Mouse (Mus musculus): Measurements from ENCODE around the gene Plcb1.

Plcb1 gene

DNA sequence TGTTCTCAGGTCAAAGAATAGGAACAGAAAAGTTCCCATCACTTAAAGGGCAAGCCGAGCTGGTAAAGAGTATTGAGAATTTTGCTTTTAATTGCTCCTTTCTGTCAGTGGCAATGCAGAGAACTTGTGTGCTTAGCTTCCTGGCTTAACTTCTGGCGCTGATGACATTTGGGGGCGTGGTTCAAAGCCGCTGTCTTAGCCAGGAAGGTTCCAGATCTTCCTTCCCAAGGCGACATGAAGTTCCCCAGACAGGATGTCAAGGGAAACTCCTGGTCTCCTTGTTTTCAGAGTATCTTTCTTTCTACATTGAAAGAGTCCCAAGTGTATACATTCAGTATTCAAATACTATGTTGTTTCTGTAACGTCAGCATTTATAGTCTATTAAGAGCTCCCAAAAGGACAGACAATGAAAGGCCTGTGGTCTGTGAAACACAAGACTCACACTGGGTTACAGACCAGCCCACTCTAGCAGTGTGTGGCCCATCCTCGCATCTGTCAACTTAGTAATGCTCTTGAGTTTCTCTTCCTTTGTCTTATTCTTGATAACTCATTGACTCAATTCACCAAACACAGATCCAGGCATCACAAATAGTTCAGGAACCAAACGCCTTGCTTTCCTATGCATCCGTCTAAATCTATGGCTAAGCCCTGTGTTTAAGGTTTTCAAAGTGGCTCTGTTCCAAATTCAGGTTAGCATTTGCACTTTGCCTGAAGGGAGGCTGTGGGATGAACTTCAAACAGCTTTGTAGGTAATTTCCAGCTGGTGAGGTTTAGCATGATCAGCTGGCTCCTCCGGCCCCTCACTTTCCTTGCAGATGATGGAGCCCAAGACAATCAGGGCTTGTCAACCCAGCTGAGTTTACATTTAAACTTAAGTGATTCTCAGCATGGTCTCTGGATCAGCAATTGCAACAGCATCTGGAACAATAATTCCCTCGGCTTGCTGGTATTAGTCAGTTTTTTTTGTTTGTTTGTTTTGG is 418.6 kb downstream of the Plcb1 start:
- DNase-seq (ENCODE audit: low read depth) = no peak

DNA sequence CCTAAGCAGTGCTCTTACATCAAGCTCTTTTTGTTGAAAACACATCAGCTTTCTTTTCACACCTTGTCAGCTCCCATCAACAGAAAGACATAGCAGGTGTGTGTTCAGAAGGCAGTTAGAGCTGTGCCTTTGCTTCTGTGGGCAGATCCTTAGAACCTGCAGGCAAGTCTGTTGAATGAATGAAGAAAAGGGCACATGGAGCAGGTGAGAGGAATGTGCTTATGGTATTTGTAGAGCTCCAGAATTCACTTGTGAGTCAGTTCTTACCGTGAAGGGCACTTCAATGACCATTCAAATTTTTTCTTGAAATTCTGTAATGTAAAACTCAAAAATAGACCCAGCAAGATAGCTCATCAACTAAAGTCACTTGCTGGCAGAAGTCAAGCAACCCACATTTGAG is 423.0 kb downstream of the Plcb1 start:
- DNase-seq (ENCODE audit: low read depth) = no peak

DNA sequence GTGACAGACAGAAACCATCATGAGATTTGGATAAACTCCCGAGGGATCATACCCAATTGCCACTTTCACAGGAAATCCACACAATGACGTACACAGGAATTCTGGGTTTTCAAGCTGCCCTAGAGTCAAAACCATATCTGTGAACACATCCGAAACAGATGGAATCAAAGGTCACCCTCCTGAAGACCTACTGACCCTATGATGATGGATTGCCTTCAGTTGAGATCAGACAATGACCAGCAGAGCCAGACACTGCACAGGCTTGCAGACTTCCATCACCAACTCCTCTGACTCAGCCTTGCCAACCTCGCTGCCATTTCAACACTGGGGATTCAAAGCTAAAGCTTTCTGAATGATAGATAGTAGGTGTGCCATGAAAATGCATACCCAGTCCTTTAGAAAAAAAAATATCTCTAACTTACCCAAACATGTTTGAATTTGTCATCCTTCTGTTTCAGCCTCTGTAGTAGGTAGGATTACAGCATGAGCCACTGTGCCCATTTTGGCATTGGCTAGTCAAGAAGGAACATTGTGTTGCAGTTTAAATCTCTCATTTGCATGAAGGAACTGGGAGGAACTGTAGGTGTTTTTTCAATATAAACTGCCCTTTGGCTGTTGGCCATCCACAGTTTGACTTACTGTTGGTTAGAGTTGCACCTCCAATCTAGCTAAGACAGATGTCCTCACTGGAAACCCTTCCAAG is 429.0 kb downstream of the Plcb1 start:
- no peak for DNase-seq (ENCODE audit: low read depth)

DNA sequence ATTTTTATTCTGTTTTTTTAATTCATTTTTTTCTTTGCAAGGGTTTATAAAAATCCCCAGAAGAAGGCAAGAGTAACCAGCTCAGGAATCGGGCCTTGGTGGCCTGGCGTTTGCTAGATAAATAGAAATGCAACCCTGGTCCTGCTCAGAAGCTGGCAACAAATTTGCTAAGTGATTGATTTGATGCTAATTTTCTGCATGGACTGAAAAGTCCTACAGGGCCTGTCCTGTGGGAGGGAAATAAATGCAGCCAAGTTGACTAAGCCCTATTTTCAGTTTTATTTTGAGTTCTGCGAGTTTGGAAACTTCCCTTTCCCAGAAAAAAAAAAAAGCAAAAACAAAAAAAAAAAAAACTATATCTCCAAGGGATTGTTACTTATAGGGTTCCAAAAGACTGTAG is 433.5 kb downstream of the Plcb1 start:
- no peak for DNase-seq (ENCODE audit: low read depth)

DNA sequence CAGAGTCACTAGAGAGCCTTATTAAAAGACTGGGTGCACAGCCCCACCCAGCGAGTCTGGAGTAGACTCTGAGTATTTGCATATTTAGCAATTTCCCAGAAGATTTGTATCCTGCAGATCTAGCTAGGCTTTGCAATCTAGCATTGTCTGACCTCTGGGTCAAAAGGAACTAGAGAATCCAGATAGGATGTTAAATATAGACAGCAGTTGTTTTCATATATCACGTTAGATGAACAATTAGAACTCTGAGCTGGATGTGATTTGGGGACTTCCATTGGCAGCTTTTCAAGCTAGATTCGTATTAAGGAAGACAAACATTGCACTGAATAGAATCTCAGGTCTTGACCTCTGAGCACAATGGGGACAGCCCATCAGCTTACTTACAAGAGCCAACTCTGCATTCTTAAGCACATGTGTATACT is 439.7 kb downstream of the Plcb1 start:
- no peak for DNase-seq (ENCODE audit: low read depth)

DNA sequence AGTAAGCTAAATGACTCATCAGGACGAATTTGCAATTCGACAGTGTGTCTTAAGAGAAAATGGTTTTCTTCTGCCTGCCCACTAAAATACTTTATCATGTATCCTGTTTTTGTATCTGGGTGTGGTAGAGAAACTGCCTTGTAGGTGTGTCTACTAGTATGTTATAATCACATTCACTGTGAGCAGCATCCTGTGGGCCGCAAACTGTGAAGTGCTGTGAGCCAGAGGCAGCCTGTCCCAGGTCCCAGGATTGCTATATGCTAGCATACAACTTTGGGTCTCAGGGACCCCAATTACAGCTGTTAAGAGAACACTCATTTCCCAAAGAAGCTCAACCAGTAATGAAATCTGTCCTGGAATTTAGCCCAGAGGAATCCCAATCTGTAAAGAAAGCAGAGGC is 444.4 kb downstream of the Plcb1 start:
- DNase-seq (ENCODE audit: low read depth) = no peak

DNA sequence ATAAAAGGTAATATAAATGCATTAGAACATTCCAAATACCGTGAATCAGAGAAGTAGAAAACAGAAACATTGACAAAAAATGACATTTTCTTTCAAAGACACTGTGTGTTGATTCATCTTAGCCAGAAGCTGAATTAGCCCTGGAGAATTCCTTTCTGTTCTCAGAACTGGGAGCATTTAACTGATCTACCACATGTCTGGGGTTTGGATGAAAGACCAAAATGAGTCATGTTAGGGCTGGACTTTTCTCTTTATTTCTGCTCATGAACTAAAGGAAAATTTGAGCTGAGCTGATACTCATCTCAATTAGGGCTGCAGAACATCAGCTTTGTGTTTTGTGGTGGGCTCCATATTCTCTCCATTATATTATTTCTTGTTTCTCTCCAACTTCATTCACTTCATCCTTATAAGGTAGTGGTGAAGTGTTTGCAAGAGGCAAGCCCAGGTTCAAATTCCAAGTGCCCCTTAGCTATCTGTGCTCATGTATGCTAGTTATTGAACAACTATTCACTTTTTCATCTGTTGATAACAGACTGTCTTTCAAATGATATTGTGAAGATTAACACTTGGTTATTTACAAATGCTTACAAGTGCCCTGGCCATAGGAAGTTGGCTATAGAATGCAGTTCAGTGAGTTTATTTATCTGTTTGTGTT is 456.9 kb downstream of the Plcb1 start:
- no peak for DNase-seq (ENCODE audit: low read depth)

DNA sequence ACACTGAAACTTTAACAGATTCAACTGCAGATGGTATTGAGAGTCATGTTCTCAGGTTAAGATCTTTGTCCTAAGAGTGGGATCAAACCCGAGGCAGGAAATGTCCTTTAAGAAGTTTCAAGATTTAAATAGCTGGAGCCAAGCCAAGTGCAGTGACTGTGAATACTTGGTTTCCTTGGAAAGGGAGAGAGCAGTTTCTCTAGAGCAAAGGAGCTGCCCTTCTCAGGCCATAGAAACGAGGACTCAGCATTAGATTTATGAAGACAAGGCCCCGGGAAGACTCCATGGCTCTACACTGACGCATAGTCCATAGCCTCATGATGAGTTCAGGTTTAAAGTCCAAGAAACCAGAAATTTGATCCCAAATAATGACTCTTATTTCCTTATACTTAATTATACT is 457.9 kb downstream of the Plcb1 start:
- DNase-seq (ENCODE audit: low read depth) = no peak

DNA sequence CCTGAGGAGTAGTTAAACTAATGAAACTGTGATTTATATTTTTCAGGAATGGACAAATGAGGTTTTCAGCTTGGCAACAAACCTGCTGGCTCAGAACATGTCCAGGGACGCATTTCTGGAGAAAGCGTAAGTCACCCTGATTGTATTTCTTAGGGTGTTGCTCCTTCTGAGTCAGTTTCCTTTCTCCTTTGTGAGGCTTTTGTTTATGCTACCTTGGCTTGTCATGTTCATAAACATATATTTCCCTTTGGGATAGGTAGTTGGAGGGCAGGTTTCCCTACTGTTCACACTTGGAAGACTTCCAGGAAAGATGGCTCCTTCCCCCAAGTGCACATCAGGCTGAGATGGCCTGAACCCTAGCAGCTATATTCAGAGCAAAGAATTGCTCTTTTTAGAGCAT is 464.1 kb downstream of the Plcb1 start:
- DNase-seq (ENCODE audit: low read depth) = no peak

DNA sequence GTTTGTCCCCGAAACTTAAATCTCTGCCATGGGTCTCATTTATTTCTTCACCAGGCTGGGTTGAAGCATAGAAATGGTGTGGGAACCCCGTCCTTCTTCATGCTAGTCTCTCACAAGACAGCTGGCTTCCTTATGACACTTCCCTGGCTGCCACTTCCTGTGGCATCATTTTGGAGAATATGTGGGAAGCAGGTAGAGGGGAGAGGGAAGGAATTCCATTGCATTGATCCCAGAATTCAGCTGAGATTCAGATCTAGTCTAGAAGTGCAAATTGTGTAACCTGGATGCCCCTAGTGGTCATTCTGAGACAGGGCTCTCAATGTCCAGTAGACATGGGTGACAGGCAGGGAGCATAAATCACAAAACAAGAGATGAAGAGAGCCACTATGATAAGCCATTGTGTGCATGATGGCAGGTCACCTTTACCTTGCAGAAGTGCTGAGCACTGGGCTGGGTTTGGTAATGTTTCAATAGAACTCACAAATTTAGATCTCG is 466.0 kb downstream of the Plcb1 start:
- DNase-seq (ENCODE audit: low read depth) = no peak

DNA sequence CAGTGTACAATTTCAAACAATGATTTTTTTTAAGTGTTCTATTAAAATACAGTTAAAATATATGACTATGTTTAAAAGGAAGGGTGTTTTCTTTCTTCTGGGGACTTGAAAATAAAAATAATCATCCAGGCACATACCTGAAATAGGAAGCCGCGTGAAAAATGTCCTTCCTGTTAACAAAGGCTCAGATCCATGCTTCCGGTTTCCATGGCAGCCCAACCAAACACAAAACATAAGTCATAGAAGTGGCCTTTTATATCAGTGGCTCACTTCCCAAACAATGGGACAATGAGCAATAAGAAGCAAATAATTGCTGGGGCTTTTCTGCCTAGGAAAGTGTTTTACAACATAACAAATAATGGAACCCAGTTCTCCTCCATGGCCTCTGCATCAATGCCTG is 473.3 kb downstream of the Plcb1 start:
- DNase-seq (ENCODE audit: low read depth) = no peak

DNA sequence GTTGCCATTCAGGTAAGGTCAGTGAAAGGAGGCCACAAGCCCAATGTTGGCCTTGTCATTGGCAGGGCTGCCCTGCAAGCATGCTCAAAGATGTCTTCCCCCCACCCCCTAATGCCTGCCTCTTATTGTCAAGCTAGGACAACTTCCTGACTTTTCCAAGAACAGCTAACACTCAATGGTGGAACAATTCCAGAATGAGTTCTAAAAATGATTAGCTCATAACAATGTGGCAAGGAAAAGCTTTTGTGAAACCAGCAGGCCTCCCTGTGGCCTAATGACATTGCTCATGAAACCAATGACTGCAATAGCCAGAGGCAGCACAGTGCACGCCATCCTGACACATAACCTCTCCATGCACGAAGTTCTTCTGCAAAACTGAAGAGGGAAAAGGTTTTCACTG is 478.1 kb downstream of the Plcb1 start:
- DNase-seq (ENCODE audit: low read depth) = no peak

DNA sequence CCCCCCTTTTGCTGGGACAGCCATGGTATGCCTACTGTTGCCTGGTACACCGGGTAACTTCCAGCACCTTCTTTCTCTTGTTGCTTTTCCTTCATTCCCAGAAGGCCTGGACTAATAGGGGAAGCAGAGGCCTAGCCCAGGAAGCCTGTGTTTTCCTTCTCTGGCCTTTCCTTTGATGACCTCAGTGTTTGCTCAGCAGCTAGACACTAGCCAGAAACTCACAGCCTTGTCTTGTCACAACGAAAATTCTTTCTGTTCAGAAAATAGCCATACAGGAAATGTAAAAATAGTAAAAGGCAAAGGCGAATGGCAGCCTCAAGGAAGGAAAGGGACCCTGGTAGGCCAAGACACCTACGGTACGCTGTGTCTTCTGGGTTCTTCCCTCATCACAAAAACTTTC is 489.1 kb downstream of the Plcb1 start:
- no peak for DNase-seq (ENCODE audit: low read depth)

DNA sequence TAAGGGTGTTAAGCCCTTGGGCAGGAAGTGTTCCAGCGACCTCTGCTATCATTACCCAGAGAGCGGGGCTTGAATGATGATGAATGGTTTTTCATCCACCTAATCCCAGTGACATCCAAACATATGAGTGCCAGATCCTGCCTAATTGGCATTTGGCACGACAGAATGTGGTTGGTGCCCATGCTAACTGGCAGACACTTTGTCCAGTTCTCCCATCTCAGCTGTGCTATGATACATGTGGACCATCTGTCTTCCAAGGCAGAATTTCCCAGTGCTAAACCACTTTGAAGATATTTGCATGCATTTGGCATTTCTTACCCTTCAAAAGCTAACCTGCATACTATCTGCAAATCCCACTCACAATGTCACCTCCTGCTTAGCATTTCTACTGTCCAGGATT is 492.6 kb downstream of the Plcb1 start:
- no peak for DNase-seq (ENCODE audit: low read depth)

DNA sequence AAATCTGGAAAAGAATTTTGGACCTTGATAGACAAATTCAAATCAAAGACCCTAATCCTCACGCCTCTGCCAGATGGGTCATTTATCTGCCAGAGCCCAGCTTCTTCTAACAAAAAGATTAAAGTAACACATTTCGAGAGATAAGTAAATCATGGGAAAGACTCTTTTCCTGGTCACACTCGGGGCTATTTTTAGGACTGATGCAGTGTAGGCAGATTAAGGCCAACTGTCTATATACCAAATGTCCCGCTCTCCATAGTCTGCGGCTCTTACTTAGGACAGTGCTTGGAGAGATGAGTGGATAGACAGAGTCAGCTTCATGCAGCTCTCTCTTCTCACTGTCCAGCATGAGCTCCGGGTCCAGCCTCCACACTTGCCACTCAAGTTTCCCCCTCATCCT is 493.2 kb downstream of the Plcb1 start:
- DNase-seq (ENCODE audit: low read depth) = no peak

DNA sequence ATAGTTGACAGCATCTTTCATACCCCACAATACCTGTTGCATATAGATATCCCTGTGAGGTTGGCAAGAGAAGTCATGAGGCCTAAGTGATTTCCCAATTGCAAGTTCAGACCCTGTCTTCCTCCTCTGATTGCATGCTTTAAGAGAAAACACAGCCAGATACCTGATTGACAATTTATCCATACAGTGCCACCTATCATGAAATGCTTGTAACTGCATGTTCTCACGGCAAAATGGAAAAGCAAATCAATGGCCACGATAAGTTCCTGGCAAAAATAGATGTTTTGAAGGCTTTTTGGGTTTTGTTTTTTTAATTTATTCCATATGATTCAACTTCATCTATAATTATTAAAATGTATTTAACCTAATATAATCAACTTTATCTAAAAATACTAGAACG is 497.9 kb downstream of the Plcb1 start:
- DNase-seq (ENCODE audit: low read depth) = no peak

DNA sequence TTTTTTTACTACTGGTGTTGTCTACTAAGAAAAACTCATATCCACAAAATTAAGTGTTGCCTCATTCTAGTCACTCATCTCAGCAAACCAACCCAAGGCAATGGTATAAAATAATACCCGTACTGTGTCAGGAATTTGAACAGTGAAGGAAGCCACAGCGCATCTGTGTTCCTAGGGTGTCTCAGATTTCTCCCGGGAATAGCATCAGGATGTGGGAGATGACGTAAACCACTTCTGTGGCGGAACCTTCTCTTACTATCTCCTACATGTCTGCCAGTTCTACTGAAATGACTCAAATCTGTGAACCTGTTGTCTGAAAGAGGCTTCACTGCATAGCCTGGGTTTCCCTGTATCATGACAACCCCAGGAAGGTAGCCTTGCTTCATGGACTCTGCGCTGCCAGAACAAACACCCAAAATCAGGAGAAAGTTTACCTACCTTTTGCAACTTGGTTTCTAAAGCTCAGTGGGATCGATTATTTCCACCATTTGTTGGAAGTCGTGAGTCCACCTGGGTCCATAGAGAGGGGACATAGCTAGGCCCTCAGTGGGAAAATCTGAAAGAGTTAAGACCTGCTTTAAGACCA is 510.4 kb downstream of the Plcb1 start:
- no peak for DNase-seq (ENCODE audit: low read depth)

DNA sequence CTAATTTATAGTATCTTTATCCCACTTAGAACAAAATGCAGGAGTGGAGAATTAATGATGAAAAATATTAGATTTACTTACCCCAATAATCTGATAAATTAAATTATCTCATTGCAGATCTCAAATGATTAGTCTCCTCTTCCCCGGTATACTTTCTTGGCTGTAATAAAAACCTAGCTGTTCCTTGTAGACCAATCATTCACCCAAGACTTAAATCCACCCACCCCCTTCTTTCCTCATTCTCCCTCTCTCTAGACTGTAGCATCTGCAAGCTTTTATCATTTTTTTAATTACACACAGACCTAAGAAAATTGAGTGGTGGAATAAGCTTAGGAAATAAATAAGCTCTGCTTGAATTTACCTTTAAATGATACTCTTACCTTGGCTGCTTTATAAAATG is 514.6 kb downstream of the Plcb1 start:
- DNase-seq (ENCODE audit: low read depth) = no peak

DNA sequence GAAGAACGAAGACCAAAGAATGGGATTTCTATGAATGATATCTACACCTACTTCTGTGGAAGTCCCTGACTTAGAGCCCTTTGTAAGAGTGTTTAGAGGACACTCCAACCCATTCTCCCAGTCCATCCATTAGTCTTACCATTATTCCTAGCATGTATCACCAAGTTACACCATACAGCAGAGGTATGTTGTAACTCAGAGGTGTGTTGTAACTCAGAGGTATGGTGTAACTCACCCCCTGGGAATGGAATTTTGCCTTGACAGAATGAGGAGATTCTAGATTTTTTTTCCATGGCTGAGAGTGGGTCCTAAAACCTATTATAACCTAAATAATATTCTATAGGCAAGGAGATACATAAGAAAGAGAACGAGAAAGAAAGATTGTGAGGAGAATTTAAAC is 516.6 kb downstream of the Plcb1 start:
- DNase-seq (ENCODE audit: low read depth) = no peak

DNA sequence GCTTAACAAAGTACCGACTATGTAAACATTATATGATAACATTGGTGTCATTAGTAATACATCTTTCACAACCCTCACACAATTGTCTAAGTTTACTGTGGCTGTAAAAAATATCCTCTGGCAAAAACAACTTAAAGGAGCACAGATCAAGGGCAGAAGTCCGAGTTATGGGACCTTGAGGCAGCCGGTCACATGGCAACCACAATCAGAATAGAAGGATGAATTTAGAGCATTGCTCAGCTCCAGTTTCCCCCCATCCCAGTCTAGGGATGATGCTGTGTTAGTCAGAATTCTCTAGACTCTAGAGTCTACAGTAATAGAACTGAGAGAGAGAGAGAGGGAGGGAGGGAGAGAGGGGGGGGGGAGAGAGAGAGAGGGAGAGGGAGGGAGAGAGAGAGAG is 519.3 kb downstream of the Plcb1 start:
- no peak for DNase-seq (ENCODE audit: low read depth)

DNA sequence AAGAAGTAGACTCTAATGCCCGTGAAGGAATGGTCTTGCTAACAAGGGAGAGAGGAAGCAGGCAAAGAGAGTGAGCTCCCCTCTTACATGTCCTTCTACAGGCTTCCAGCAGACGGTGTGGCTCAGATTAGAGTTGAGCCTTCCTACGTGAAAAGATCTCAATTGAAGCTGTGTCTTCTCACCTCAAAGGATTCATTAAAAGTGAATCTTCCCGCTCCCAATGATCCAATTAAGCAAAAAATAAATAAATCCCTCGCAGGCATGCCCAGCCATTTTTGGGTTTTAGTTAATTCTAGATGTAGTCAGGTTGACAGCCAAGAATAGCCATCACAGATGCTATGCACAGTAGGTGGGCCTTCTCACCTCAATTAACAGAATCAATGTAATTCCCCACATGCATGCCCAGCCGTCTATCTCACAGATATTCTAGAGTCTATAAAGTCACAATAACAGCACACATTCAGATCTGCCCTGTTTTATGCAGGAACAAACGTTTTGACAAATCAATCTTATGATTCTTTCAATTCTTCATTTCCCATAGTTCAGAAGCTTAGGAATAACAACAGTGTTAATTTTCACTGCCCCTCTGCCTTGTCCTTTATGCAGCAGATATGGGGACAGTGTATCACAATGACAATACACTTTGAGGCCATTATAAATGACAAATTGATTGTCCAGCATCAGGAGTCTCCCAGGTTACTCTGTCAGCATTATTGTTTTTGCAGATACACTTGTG is 520.0 kb downstream of the Plcb1 start:
- no peak for DNase-seq (ENCODE audit: low read depth)

DNA sequence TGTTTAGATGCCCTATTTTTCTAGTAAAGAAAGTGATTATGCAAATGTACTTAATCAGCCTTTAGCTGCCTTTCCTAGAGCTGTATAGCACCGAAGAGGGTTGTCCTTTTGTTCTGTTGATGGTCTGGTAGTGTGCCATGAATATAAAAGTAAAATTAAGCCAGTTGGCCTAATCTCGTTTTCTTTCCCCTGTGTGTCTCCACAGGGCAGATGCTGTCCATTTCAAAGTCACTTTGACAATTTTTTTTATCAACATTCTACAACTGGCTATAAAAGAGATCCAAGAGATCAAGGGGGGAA is 520.6 kb downstream of the Plcb1 start:
- no peak for DNase-seq (ENCODE audit: low read depth)

Measured in c-Kit-positive CD71-positive TER-119-negative erythroid progenitor cells, embryonic 14.5 days (primary cell).